Mouse (Mus musculus) myocyte (in vitro differentiated cells): Measurements from ENCODE around the gene Tdrkh. TPM values are rescaled to one million over a fixed set of nuclear protein-coding genes. Genes with fewer than 3 reads are reported as not detected.

Source experiments
- H3K27me3 ChIP-seq: one replicate; pipeline ENCODE4 v1.6.1; 2011; ENCODE audit not compliant: control insufficient read depth, insufficient read depth, insufficient read length
- H3K36me3 ChIP-seq: one replicate; pipeline ENCODE4 v1.6.1; 2011; ENCODE audit not compliant: control insufficient read depth, insufficient read depth
- H3K4me2 ChIP-seq: one replicate; pipeline ENCODE4 v1.6.1; 2011; ENCODE audit warnings: low read depth, control low read depth
- H3K4me3 ChIP-seq: one replicate; pipeline ENCODE4 v1.5.1; 2011; ENCODE audit warnings: mild to moderate bottlenecking, control low read depth, moderate library complexity
- H3K79me2 ChIP-seq: one replicate; pipeline ENCODE4 v1.6.1; 2011; ENCODE audit not compliant: control insufficient read depth, insufficient read depth
- H3ac ChIP-seq: one replicate; pipeline ENCODE4 v1.6.1; 2011; ENCODE audit not compliant: control insufficient read depth, insufficient read length
- CEBPB ChIP-seq: IDR thresholded peaks from 2 replicates; pipeline ENCODE4 v1.6.1; 2011; ENCODE audit warnings: mild to moderate bottlenecking, moderate library complexity; ENCODE audit not compliant: poor library complexity, insufficient read depth, severe bottlenecking
- E2F4 ChIP-seq: IDR thresholded peaks from one replicate; pipeline ENCODE4 v1.6.1; 2011; ENCODE audit warnings: mild to moderate bottlenecking, control low read depth, moderate library complexity; ENCODE audit not compliant: insufficient read depth
- MAX ChIP-seq: IDR thresholded peaks from one replicate; pipeline ENCODE4 v1.6.1; 2011; ENCODE audit warnings: low read depth, mild to moderate bottlenecking, control low read depth
- MYOD1 ChIP-seq, 3 experiments: IDR thresholded peaks; one replicate each; pipeline ENCODE4 v1.6.1; 2011; ENCODE audit warnings: control low read depth in 2 of 3, low read depth in 2 of 3, mild to moderate bottlenecking in 2 of 3, moderate library complexity in 1 of 3; ENCODE audit not compliant: insufficient read length in 2 of 3, control insufficient read depth in 1 of 3
- MYOG ChIP-seq, 3 experiments: IDR thresholded peaks; one replicate each; pipeline ENCODE4 v1.6.1; 2011; ENCODE audit warnings: control low read depth in 2 of 3, low read depth in 2 of 3, mild to moderate bottlenecking in 2 of 3; ENCODE audit not compliant: insufficient read length in 2 of 3, control insufficient read depth in 1 of 3, insufficient read depth in 1 of 3
- POLR2A ChIP-seq: IDR thresholded peaks from one replicate; pipeline ENCODE4 v1.6.1; 2011; ENCODE audit warnings: low read depth, mild to moderate bottlenecking, control low read depth, moderate library complexity; ENCODE audit not compliant: insufficient read length
- POLR2AphosphoS2 ChIP-seq: IDR thresholded peaks from one replicate; pipeline ENCODE4 v1.6.1; 2011; ENCODE audit warnings: low read depth, control low read depth; ENCODE audit not compliant: insufficient read length
- REST ChIP-seq: IDR thresholded peaks from one replicate; pipeline ENCODE4 v1.6.1; 2011; ENCODE audit warnings: mild to moderate bottlenecking, control low read depth, moderate library complexity; ENCODE audit not compliant: insufficient read depth, insufficient read length
- SRF ChIP-seq: IDR thresholded peaks from one replicate; pipeline ENCODE4 v1.6.1; 2011; ENCODE audit warnings: low read depth; ENCODE audit not compliant: control insufficient read depth, insufficient read length
- TCF12 ChIP-seq: IDR thresholded peaks from one replicate; pipeline ENCODE4 v1.6.1; 2011; ENCODE audit warnings: mild to moderate bottlenecking, control low read depth; ENCODE audit not compliant: poor library complexity, insufficient read depth, severe bottlenecking
- TCF3 ChIP-seq: IDR thresholded peaks from one replicate; pipeline ENCODE4 v1.6.1; 2011; ENCODE audit warnings: low read depth, control low read depth; ENCODE audit not compliant: insufficient read length
- USF1 ChIP-seq: IDR thresholded peaks from one replicate; pipeline ENCODE4 v1.6.1; 2011; ENCODE audit warnings: low read depth, mild to moderate bottlenecking, control low read depth, moderate library complexity
- polyA plus RNA-seq: library from polyadenylated mRNA; unstranded; fragments of >200 nt; fragmentation: generic; extraction: Trizol; gene quantifications from one replicate; pipeline ENCODE4 v1.2.1, GENCODE M21; 2012; ENCODE audit warnings: missing spikeins

Gene Tdrkh
- polyA plus RNA-seq, 1 experiment, result 5.4 TPM

DNA sequence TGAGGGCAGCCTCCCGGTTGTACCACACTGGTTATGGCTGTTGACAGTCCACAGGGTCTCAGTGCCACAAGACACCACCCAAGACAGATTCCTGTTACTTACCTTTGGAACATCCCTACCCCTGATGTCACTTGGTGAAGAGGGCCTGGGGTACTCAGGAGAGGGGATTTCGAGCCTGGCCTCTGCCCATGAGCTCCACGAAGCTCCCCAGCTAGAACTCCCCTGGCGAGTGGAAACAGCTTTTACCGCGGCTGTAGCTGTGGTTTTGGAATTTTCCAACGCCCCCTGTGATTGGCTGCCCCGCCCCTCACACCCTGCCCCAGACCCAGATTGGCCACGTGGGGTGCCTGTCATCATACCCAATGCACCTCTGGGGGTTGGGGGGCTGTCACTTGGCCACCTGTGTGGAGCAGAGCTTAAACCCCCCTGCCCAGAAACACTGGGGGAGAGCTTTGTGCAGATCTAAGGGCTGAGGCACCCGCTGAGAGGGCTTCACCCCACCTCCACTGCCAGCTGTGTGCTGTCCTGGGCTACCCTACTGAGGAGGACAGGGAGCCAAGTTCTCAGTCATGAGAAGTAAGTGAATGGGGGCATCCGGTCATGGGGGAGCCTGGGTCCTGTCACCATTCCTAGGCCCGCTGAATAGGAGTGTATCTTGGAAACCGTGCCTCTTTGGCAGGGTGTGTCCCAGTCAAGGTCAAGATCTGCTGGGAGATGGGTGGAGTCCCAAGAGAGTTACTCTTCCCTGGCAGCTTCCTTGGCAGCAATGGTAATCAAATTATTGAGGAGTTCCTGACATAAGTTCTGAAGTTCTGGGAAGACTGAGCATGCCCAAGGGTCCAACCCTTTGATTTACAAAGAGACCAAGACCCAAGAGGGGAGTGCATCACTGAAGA lies 35.8 kb upstream of the Tdrkh start:
- H3K27me3 ChIP-seq, result no peaks in the 10 kb centered on the region
- no peak overlapping the region for H3K4me2 ChIP-seq
- TF ChIP-seq MYOD1 (IDR thresholded peaks at IDR 0.05; ENCODE audit: control insufficient read depth in 1 of 3, insufficient read length in 2 of 3, low read depth in 2 of 3) (no peak), USF1 (no peak), REST (no peak), E2F4 (no peak), POLR2AphosphoS2 (no peak), MAX (no peak), POLR2A (no peak), CEBPB (no peak), SRF (no peak), TCF12 (no peak), TCF3 (no peak)
- H3K4me3 ChIP-seq, result no peak overlapping the region
- no peaks in the 10 kb centered on the region for H3K36me3 ChIP-seq
- H3K79me2 ChIP-seq, result no peaks in the 10 kb centered on the region
- H3ac ChIP-seq, result no peak overlapping the region

DNA sequence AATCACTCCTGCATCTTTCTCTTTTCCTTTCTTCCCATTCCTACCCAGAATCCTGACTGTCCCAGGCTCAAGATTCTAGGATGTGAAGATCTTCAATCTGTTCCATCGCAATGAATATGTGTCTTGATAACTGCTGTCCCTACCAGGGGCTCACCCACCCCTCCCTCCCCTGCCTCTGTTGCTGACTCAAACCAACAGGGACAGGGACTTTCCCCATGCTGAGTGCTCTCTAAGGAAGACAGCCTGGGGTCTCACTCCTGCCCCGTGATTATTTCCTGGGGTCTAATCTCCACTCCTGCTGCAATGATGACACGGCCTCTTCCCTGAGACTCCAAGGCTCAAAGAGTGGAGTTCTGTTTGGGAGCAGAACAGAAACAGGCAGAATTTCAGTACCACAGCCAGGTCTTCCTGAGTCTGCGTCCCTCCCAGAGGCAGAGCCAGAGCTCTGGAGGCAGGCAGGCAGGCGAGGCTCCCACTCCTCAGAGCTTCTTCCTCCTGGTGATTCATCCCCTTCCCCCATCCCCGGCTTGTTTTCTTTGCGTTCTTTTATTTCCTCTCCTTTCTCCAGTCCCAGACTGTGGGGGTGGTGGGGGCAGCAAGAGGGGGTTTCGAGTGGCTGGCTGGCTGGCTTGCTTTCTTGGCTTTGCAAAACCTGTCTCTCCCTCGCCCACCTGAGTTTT lies 33.1 kb upstream of the Tdrkh start:
- H3K4me3 ChIP-seq, result no peak overlapping the region
- no peaks in the 10 kb centered on the region for H3K79me2 ChIP-seq
- no peaks in the 10 kb centered on the region for H3K36me3 ChIP-seq
- TF ChIP-seq USF1 (no peak), E2F4 (no peak), POLR2A (no peak), POLR2AphosphoS2 (no peak), MYOG (IDR thresholded peaks at IDR 0.05; ENCODE audit: control insufficient read depth in 1 of 3, insufficient read depth in 1 of 3, insufficient read length in 2 of 3, low read depth in 2 of 3) (no peak), MAX (no peak), MYOD1 (IDR thresholded peaks at IDR 0.05; ENCODE audit: control insufficient read depth in 1 of 3, insufficient read length in 2 of 3, low read depth in 2 of 3) (no peak), REST (no peak), TCF3 (no peak), TCF12 (no peak), CEBPB (no peak), SRF (no peak)
- H3K27me3 ChIP-seq, result no peaks in the 10 kb centered on the region
- H3ac ChIP-seq, result no peak overlapping the region
- H3K4me2 ChIP-seq, result no peak overlapping the region

DNA sequence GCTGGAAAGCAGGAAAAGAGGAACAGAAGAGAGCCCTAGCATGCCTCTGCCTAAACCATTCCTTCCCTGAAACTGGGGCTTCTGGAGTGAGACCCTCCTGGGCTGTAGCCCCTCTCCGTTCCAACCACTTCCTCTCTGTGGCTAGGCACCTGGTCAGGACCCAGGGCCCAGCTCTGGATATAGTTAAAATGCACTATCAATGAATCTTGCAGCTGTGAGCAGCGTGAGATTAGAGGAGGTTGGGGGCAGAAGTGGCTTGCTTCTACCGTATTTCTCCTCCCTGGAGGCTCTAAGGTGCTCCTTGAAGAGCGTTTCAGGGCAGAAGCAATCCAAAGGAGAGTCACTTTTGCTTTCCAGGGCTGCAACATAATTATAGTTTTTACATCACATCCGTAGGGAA lies 30.8 kb upstream of the Tdrkh start:
- peaks cover 3% of the 10 kb centered on the region for H3K27me3 ChIP-seq
- H3K4me3 ChIP-seq, result no peak overlapping the region
- TF ChIP-seq POLR2A, result no peak
- no peak for TF ChIP-seq POLR2AphosphoS2
- TF ChIP-seq SRF, result no peak
- no peak for TF ChIP-seq MYOG (IDR thresholded peaks at IDR 0.05; ENCODE audit: control insufficient read depth in 1 of 3, insufficient read depth in 1 of 3, insufficient read length in 2 of 3, low read depth in 2 of 3)
- TF ChIP-seq E2F4, result no peak
- no peak for TF ChIP-seq TCF12
- TF ChIP-seq MYOD1 (IDR thresholded peaks at IDR 0.05; ENCODE audit: control insufficient read depth in 1 of 3, insufficient read length in 2 of 3, low read depth in 2 of 3), result no peak
- TF ChIP-seq USF1, result no peak
- TF ChIP-seq REST, result no peak
- no peak for TF ChIP-seq CEBPB

DNA sequence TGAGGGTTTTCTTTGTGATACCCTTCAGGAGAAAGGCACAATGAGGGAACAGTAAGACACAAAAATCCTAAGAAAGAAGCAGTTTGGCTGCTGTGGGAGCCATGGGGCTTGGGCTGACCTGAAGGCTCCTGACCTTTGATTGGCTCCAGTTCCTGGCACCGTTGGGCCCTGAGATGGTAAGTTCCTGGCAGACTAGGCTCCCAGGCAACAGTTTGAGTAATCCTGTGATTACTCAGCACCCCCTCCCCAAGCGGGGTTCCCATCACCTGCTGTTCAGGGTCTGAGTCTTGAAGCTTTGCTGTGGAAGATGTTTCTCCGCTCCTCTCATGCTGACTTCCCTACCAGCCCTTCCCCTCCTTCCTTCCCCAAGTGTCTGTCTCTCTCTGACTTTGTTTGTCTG lies 29.6 kb upstream of the Tdrkh start:
- H3K36me3 ChIP-seq, result no peaks in the 10 kb centered on the region
- H3K79me2 ChIP-seq, result no peaks in the 10 kb centered on the region
- H3K4me3 ChIP-seq, result no peak overlapping the region
- peaks cover 5% of the 10 kb centered on the region for H3K27me3 ChIP-seq
- H3ac ChIP-seq, result no peak overlapping the region
- TF ChIP-seq MYOD1 (IDR thresholded peaks at IDR 0.05; ENCODE audit: control insufficient read depth in 1 of 3, insufficient read length in 2 of 3, low read depth in 2 of 3) (no peak), REST (no peak), POLR2AphosphoS2 (no peak), MAX (no peak), TCF12 (no peak), MYOG (IDR thresholded peaks at IDR 0.05; ENCODE audit: control insufficient read depth in 1 of 3, insufficient read depth in 1 of 3, insufficient read length in 2 of 3, low read depth in 2 of 3) (no peak)
- no peak overlapping the region for H3K4me2 ChIP-seq

More for the DNA sequence above, 30.8 kb upstream of the Tdrkh start:
- Histone ChIP-seq H3K79me2 (no peaks in the 10 kb centered on the region), H3K4me2 (no peak overlapping the region), H3K36me3 (no peaks in the 10 kb centered on the region), H3ac (no peak overlapping the region)
